Mouse (Mus musculus): ENCODE measurements at regions not wholly inside any gene's neighbourhood (a gene's known extent, or its start where the extent isn't known, plus 50 kb on each side); places are given as distances from the start of the nearest gene placed in this dataset.
"Not testable (repeated sequence)": the region's sequence is repeated elsewhere in the genome, so short reads cannot be mapped to it uniquely, and the experiment has no call there.

GRCm38 (mm10) chr15:52406156-52406885 lies 1478.4 kb upstream of the Gm7489 start:
- in situ Hi-C loops (cut with MboI, MseI) = no loop called here

- in situ Hi-C loops (cut with MboI, MseI) = no loop called here
Measured at GRCm38 (mm10) chr15:52412869-52413771, 1471.6 kb upstream of the Gm7489 start.

GRCm38 (mm10) chr15:52425976-52426375 lies 1458.7 kb upstream of the Gm7489 start:
- in situ Hi-C loops (cut with MboI, MseI) = no loop called here

GRCm38 (mm10) chr15:52430491-52431158 lies 1454.1 kb upstream of the Gm7489 start:
- in situ Hi-C loops (cut with MboI, MseI) = no loop called here

- in situ Hi-C loops (cut with MboI, MseI) = no loop called here
Measured at GRCm38 (mm10) chr15:52433639-52434038, 1451.1 kb upstream of the Gm7489 start.

GRCm38 (mm10) chr15:52438403-52438802 lies 1446.3 kb upstream of the Gm7489 start:
- in situ Hi-C loops (cut with MboI, MseI) = no loop called here

GRCm38 (mm10) chr15:52458782-52459181 lies 1425.9 kb upstream of the Gm7489 start:
- in situ Hi-C loops (cut with MboI, MseI) = loop anchor here (5.0 to 25.0 kb wide), 7 partner anchors 291 to 771 kb away; no protein-coding TSS in a partner anchor

GRCm38 (mm10) chr15:52459315-52459714 lies 1425.4 kb upstream of the Gm7489 start:
- in situ Hi-C loops (cut with MboI, MseI) = loop anchor here (5.0 to 25.0 kb wide), 7 partner anchors 292 to 772 kb away; no protein-coding TSS in a partner anchor

- in situ Hi-C loops (cut with MboI, MseI) = loop anchor here (5.0 to 25.0 kb wide), 4 partner anchors 452 to 777 kb away; no protein-coding TSS in a partner anchor
Measured at GRCm38 (mm10) chr15:52464226-52465138, 1420.2 kb upstream of the Gm7489 start.

GRCm38 (mm10) chr15:52478124-52478523 lies 1406.6 kb upstream of the Gm7489 start:
- in situ Hi-C loops (cut with MboI, MseI) = not testable (repeated sequence)

GRCm38 (mm10) chr15:52480834-52481233 lies 1403.9 kb upstream of the Gm7489 start:
- in situ Hi-C loops (cut with MboI, MseI) = no loop called here

- in situ Hi-C loops (cut with MboI, MseI) = no loop called here
Measured at GRCm38 (mm10) chr15:52483598-52484165, 1401.0 kb upstream of the Gm7489 start.

GRCm38 (mm10) chr15:52484276-52484675 lies 1400.4 kb upstream of the Gm7489 start:
- in situ Hi-C loops (cut with MboI, MseI) = no loop called here

GRCm38 (mm10) chr15:52505278-52505831 lies 1379.4 kb upstream of the Gm7489 start:
- in situ Hi-C loops (cut with MboI, MseI) = loop anchor here (10.0 to 25.0 kb wide), 2 partner anchors 499 to 1182 kb away; no protein-coding TSS in a partner anchor

- in situ Hi-C loops (cut with MboI, MseI) = loop anchor here (10.0 to 25.0 kb wide), 2 partner anchors 498 to 1180 kb away; no protein-coding TSS in a partner anchor
Measured at GRCm38 (mm10) chr15:52506930-52507329, 1377.8 kb upstream of the Gm7489 start.

GRCm38 (mm10) chr15:52508609-52509008 lies 1376.1 kb upstream of the Gm7489 start:
- in situ Hi-C loops (cut with MboI, MseI) = loop anchor here (10.0 to 25.0 kb wide), 2 partner anchors 496 to 1179 kb away; no protein-coding TSS in a partner anchor

- in situ Hi-C loops (cut with MboI, MseI) = loop anchor here (10.0 to 25.0 kb wide), 4 partner anchors 515 to 1177 kb away; no protein-coding TSS in a partner anchor
Measured at GRCm38 (mm10) chr15:52510137-52510536, 1374.6 kb upstream of the Gm7489 start.

GRCm38 (mm10) chr15:52536594-52536993 lies 1348.1 kb upstream of the Gm7489 start:
- in situ Hi-C loops (cut with MboI, MseI) = no loop called here

- in situ Hi-C loops (cut with MboI, MseI) = no loop called here
Measured at GRCm38 (mm10) chr15:52558682-52559081, 1326.0 kb upstream of the Gm7489 start.

- in situ Hi-C loops (cut with MboI, MseI) = no loop called here
Measured at GRCm38 (mm10) chr15:52564078-52564477, 1320.6 kb upstream of the Gm7489 start.

All from T-helper 17 cell (primary cell).